Mouse (Mus musculus): ENCODE results near the gene Rhof. TPM values are rescaled to one million over a fixed set of nuclear protein-coding genes. Genes with fewer than 3 reads are reported as not detected.

Gene Rhof
- polyA plus RNA-seq, 1 experiment from 2014 or later, result 3.7 TPM

GRCm38 (mm10) chr5:123116080-123116479, 16.4 kb downstream of the Rhof start:
- Histone ChIP-seq H3K4me1 (0 out of 2 replicates have a peak, but pooled peaks cover 4% of the 10 kb centered on the region), H3K36me3 (peaks cover 11% of the 10 kb centered on the region), H3K27ac (no peak overlapping the region), H3K27me3 (no peaks in the 10 kb centered on the region), H3K4me3 (no peak overlapping the region), H3K9ac (no peak overlapping the region), H3K4me2 (replicated peaks) (no peak overlapping the region), H3K9me3 (no peaks in the 10 kb centered on the region)
- ATAC-seq (ENCODE audit: low FRiP score, low read depth), result no peak
- WGBS, result 69% methylated on average over 8 of the region's 8 CpGs

- no peak for ATAC-seq (ENCODE audit: low FRiP score, low read depth)
- H3K4me3 ChIP-seq, result no peak overlapping the region
- 42% methylated on average over 7 of the region's 7 CpGs for WGBS
- H3K4me2 ChIP-seq (replicated peaks), result no peak overlapping the region
- peaks cover 15% of the 10 kb centered on the region for H3K4me1 ChIP-seq
- no peak overlapping the region for H3K27ac ChIP-seq
- no peaks in the 10 kb centered on the region for H3K9me3 ChIP-seq
- H3K9ac ChIP-seq, result no peak overlapping the region; the same call in 1 of the 2 replicates
- H3K27me3 ChIP-seq, result no peaks in the 10 kb centered on the region
- H3K36me3 ChIP-seq, result peaks cover 11% of the 10 kb centered on the region
Measured at GRCm38 (mm10) chr5:123114924-123115323, 17.6 kb downstream of the Rhof start.

GRCm38 (mm10) chr5:123114109-123114508, 18.4 kb downstream of the Rhof start:
- Histone ChIP-seq H3K4me3 (no peak overlapping the region), H3K4me2 (replicated peaks) (no peak overlapping the region), H3K36me3 (peaks cover 4% of the 10 kb centered on the region), H3K27me3 (no peaks in the 10 kb centered on the region), H3K9ac (no peak overlapping the region), H3K4me1 (peaks cover 23% of the 10 kb centered on the region), H3K27ac (no peak overlapping the region), H3K9me3 (no peaks in the 10 kb centered on the region)
- ATAC-seq (ENCODE audit: low FRiP score, low read depth), result no peak
- WGBS, result 60% methylated on average over 11 of the region's 11 CpGs

- H3K9ac ChIP-seq, result peak overlapping the region; percentile 48; the same call in 1 of the 2 replicates
- peaks cover 23% of the 10 kb centered on the region for H3K4me1 ChIP-seq
- peaks cover 8% of the 10 kb centered on the region for H3K36me3 ChIP-seq
- ATAC-seq (ENCODE audit: low FRiP score, low read depth), result no peak
- 30% methylated on average over 13 of the region's 13 CpGs for WGBS
- no peak overlapping the region for H3K27ac ChIP-seq
- H3K4me2 ChIP-seq (replicated peaks), result peak overlapping the region; percentile 40
- no peaks in the 10 kb centered on the region for H3K27me3 ChIP-seq
- no peak overlapping the region for H3K4me3 ChIP-seq
- no peaks in the 10 kb centered on the region for H3K9me3 ChIP-seq
Measured at GRCm38 (mm10) chr5:123110296-123110721, 22.2 kb downstream of the Rhof start.

GRCm38 (mm10) chr5:123109452-123110203, 22.9 kb downstream of the Rhof start:
- no peak for ATAC-seq (ENCODE audit: low FRiP score, low read depth)
- H3K4me1 ChIP-seq, result peaks cover 23% of the 10 kb centered on the region
- 32% methylated on average over 13 of the region's 13 CpGs for WGBS
- H3K4me3 ChIP-seq, result no peak overlapping the region
- no peak overlapping the region for H3K27ac ChIP-seq
- no peaks in the 10 kb centered on the region for H3K27me3 ChIP-seq
- no peaks in the 10 kb centered on the region for H3K9me3 ChIP-seq
- peak overlapping the region; percentile 19 for H3K4me2 ChIP-seq (replicated peaks)
- peaks cover 10% of the 10 kb centered on the region for H3K36me3 ChIP-seq
- 0 out of 2 replicates have a peak overlapping the region, but pooled peaks have one; percentile 48 for H3K9ac ChIP-seq

- ATAC-seq (ENCODE audit: low FRiP score, low read depth), result no peak
- 89% methylated on average over 6 of the region's 6 CpGs for WGBS
Measured at GRCm38 (mm10) chr5:123104769-123105168, 27.7 kb downstream of the Rhof start.

GRCm38 (mm10) chr5:123103556-123103955, 28.9 kb downstream of the Rhof start:
- ATAC-seq (ENCODE audit: low FRiP score, low read depth), result no peak
- H3K4me2 ChIP-seq (replicated peaks), result no peak overlapping the region
- H3K36me3 ChIP-seq, result peaks cover 28% of the 10 kb centered on the region
- H3K9ac ChIP-seq, result no peak overlapping the region
- no peaks in the 10 kb centered on the region for H3K9me3 ChIP-seq
- no peak overlapping the region for H3K27ac ChIP-seq
- H3K4me3 ChIP-seq, result no peak overlapping the region
- WGBS, result 51% methylated on average over 8 of the region's 8 CpGs
- no peaks in the 10 kb centered on the region; the same call in 1 of the 2 replicates for H3K4me1 ChIP-seq
- H3K27me3 ChIP-seq, result no peaks in the 10 kb centered on the region

More at GRCm38 (mm10) chr5:123104769-123105168, 27.7 kb downstream of the Rhof start:
- Histone ChIP-seq H3K27me3 (no peaks in the 10 kb centered on the region), H3K36me3 (peaks cover 23% of the 10 kb centered on the region), H3K4me2 (replicated peaks) (no peak overlapping the region), H3K27ac (no peak overlapping the region), H3K9ac (no peak overlapping the region), H3K4me3 (no peak overlapping the region), H3K4me1 (peaks cover 10% of the 10 kb centered on the region), H3K9me3 (no peaks in the 10 kb centered on the region)

GRCm38 (mm10) chr5:123102376-123102775, 30.1 kb downstream of the Rhof start:
- ATAC-seq (ENCODE audit: low FRiP score, low read depth), result no peak
- H3K9me3 ChIP-seq, result no peaks in the 10 kb centered on the region
- WGBS, result 54% methylated on average over 7 of the region's 7 CpGs
- no peak overlapping the region for H3K4me2 ChIP-seq (replicated peaks)
- H3K27me3 ChIP-seq, result no peaks in the 10 kb centered on the region
- no peaks in the 10 kb centered on the region; the same call in 1 of the 2 replicates for H3K4me1 ChIP-seq
- H3K9ac ChIP-seq, result no peak overlapping the region
- peaks cover 28% of the 10 kb centered on the region for H3K36me3 ChIP-seq
- H3K4me3 ChIP-seq, result no peak overlapping the region
- no peak overlapping the region for H3K27ac ChIP-seq

GRCm38 (mm10) chr5:123098487-123098886, 34.0 kb downstream of the Rhof start:
- H3K4me3 ChIP-seq, result no peak overlapping the region
- H3K27ac ChIP-seq, result no peak overlapping the region
- no peak for ATAC-seq (ENCODE audit: low FRiP score, low read depth)
- peaks cover 10% of the 10 kb centered on the region for H3K4me1 ChIP-seq
- 82% methylated on average over 2 of the region's 2 CpGs for WGBS
- peaks cover 14% of the 10 kb centered on the region for H3K36me3 ChIP-seq
- no peaks in the 10 kb centered on the region for H3K27me3 ChIP-seq
- no peak overlapping the region for H3K9ac ChIP-seq
- H3K4me2 ChIP-seq (replicated peaks), result no peak overlapping the region
- no peaks in the 10 kb centered on the region for H3K9me3 ChIP-seq

- Histone ChIP-seq H3K9ac (no peak overlapping the region), H3K27me3 (no peaks in the 10 kb centered on the region), H3K4me2 (replicated peaks) (no peak overlapping the region), H3K4me3 (no peak overlapping the region), H3K36me3 (peaks cover 11% of the 10 kb centered on the region), H3K27ac (no peak overlapping the region), H3K4me1 (peaks cover 10% of the 10 kb centered on the region), H3K9me3 (no peaks in the 10 kb centered on the region)
- ATAC-seq (ENCODE audit: low FRiP score, low read depth), result no peak
- WGBS, result 89% methylated on average over 8 of the region's 8 CpGs
Measured at GRCm38 (mm10) chr5:123096299-123096698, 36.2 kb downstream of the Rhof start.

- Histone ChIP-seq H3K4me1 (peaks cover 10% of the 10 kb centered on the region), H3K36me3 (peaks cover 5% of the 10 kb centered on the region; the same call in 1 of the 2 replicates), H3K4me3 (no peak overlapping the region), H3K9ac (no peak overlapping the region; the same call in 1 of the 2 replicates), H3K27me3 (no peaks in the 10 kb centered on the region), H3K9me3 (no peaks in the 10 kb centered on the region), H3K4me2 (replicated peaks) (no peak overlapping the region; the same call in 1 of the 2 replicates), H3K27ac (no peak overlapping the region)
- 78% methylated on average over 25 of the region's 25 CpGs for WGBS
- ATAC-seq (ENCODE audit: low FRiP score, low read depth), result no peak
Measured at GRCm38 (mm10) chr5:123094238-123094991, 38.1 kb downstream of the Rhof start.

GRCm38 (mm10) chr5:123093077-123093633, 39.3 kb downstream of the Rhof start:
- Histone ChIP-seq H3K4me3 (no peak overlapping the region), H3K9me3 (no peaks in the 10 kb centered on the region), H3K27ac (no peak overlapping the region), H3K36me3 (0 out of 2 replicates have a peak, but pooled peaks cover 8% of the 10 kb centered on the region), H3K4me1 (peaks cover 10% of the 10 kb centered on the region), H3K27me3 (no peaks in the 10 kb centered on the region), H3K4me2 (replicated peaks) (no peak overlapping the region), H3K9ac (no peak overlapping the region)
- WGBS, result 77% methylated on average over 14 of the region's 14 CpGs
- no peak for ATAC-seq (ENCODE audit: low FRiP score, low read depth)

Data from limb, embryonic 13.5 days (tissue).